Mouse (Mus musculus): ENCODE results near the gene Trpm2.
"Not testable (repeated sequence)": the region's sequence is repeated elsewhere in the genome, so short reads cannot be mapped to it uniquely, and the experiment has no call there.

Gene Trpm2

DNA sequence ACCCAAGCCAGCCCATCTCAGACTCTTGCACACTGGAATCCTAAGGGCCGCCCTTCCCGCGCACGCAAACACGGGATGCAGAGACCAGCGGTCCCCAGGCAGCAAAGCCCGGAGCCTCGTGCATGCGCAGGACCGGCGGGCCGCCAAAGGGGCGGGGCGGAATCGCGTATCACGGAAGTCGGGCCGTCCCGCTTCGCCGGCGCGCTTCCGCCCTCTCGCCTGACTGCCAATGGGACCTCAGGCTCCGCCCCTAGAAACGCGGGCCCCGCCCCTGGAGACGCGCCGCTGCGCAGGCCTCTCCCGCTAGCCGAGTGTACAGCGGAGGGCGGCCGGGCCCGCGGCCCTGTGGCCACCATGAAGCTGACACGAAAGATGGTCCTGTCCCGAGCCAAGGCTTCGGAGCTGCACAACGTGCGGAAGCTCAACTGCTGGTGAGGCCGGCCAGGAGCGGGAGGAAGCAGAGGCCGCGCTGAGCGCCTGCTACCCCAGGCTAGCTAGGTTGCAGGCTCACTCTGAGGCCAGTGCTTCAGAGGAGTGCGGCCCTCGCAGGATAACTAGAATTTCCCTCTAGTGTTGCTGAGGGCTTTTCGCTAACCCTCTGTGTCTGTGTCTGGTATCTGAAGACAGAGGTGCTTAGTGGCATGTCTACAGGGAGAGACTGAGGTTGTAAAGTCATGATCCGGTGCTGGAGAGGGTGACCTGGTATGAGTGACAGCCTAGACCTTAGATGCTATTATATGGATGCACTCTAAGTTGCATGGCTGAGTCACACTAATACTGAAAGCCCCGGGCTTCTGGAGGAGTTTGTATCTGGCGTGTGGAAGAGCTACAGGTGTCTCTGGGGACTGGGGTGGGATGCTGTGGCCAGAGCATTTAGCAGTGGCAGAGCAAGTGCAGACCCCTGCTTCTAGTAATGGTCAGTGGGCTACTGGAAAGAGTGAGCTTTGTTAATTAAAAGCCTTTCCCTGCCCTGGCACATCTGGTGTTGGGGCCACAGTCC, 8.3 kb upstream of the Trpm2 start, which contains the start of gene 1810043G02Rik:
1810043G02Rik (plus strand) TSS at position 174 of the 1,000 bp plus-strand sequence.
- DNase-seq (ENCODE audit: extremely low spot score, low read depth, low spot score), result peak; percentile 86

DNA sequence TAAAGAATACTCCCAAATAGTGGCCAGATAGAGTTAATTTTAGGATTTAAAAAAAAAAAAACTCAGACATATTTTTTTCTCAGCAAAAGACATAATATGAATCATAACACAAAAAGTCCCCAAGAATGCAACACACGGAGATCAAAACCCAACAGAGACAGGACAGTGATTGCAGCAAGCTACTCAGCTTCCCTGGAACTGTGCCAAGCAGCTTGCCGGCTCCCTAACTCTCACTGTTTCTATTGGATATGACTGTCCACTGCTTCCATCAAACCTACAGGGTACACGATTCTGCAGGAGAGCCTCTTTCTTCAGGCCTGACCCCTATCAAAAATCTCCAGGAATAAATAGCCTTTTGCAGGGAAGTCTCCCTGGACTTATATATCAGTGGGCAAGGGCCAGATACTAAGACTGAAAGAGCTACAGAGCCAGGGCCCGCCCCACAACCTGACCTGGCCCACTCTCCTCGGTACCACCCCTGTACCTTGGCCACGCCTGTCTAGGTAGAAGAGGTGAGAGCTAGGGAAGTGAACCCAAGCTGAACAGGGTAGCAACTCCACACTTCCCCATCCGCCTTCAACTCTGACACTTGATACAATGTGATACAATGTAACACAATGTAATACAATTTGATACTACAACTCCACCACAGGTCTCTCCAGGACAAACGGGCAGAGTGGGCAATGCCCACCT, 6.2 kb upstream of the Trpm2 start:
- no peak for DNase-seq (ENCODE audit: extremely low spot score, low read depth, low spot score)

DNA sequence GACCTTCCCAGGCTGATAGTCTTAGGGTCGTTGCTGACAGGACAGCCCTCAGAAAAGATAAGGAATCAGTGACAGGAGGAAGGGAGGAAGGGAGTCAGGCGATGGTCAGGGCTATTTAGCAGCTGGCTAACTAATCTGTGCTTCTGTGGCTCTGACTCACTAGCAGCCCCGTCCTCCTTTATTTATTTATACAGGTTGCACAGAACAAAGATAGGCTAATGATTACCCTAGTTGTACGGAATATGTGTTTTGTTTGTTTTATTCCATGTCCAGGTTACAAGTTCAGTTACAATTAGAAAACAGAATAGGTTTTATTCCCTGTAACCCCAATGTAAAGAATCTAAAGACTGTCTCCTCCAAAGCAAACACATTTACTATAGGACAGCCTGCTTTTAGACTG, 5.3 kb upstream of the Trpm2 start:
- no peak for DNase-seq (ENCODE audit: extremely low spot score, low read depth, low spot score)

DNA sequence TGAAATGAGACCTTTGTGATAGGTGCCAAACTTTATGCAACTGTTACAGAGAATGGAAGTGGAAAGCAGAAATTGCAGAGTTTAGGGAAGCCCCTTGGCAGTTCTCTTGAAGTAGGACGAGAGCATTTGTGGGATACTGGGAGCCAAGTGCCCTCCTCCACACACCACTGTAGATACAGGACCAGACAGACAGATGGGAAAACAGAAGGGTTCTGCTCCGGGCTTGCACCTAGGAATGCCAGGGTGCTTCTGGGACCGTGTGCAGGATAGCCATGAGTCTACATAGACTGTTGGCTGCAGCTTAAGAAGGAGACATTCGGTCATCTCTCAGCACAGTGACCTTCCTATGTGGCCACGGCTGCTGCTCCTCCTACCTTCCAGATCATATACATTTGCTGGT, 4.4 kb upstream of the Trpm2 start:
- DNase-seq (ENCODE audit: extremely low spot score, low read depth, low spot score), result no peak

DNA sequence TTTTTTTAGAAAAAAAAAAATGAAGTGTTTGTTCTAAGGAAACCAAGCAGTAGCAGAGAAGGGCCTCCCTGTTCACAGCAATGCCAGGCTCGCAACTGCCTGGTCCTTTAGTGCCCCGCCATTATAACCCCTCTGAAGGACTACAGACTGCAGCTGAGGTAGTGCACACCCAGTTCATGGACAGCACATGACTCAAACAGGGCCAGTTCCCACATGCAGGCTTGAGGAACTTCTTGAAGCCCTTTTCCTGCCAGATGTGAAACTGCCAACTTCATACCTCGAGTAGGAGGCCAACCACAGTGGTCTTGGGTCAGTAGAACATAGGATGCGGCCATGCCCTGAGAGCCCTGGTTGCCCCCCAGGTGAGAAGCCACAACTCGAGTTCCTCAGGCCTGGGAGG, 4.0 kb upstream of the Trpm2 start:
- no peak for DNase-seq (ENCODE audit: extremely low spot score, low read depth, low spot score)

DNA sequence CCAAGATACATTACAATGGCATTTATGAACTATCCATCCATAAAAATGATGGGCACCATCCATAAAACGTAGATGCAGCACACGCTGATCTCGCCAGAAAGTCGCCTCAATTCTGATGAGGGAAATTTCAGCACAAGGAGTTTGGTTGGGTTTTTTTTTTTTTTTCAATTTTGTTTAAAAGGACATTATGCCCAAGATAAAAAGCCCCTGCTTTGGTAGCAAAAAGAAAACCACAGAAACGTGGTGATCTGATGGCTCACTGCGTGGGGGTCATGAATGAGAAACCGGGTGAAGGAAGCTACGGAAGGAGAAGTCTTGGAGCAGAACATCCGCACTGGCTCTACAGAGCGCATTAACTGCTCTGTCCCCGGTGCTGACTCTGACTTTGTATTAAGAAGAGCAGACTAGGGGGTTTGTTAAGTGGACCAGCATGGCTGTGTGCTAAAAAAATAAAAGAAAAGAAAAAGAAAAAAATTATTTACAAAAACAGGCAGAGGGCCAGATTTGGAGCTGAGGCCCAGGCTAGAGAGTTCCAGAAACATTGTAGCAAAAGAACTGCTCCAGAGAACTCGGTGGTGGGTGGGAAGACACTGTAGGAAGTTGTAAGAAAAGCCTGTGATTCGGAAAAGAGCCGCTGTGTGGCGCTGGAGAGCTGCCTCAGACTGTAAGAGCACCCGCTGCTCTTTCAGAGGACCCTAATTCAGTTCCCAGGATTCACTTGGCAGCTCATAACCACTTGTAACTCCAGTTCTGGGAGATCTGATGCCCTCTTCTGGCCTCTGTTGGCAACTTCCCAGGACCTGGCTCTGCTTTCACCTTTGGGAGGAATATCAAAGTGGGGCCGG, 1.6 kb upstream of the Trpm2 start:
- DNase-seq (ENCODE audit: extremely low spot score, low read depth, low spot score), result no peak

DNA sequence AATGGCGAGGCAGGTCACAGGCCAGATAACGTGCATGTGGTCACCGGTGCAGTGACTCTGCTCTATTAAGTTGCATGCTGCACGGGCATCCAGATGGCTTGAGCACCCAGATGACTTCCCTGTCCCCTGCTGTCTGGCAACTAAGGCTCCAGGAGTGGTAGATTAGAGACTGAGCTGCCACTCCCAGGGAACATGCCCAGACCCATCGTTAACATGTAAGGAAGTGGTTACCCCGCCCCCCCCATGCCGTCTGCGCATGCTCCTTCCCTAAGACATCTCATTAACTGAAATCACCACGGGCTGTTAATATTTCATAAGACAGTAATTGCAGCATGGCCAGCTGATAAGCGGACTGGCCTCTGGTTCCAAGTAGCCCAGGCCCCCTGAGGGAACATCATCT, 828 bp upstream of the Trpm2 start:
- DNase-seq (ENCODE audit: extremely low spot score, low read depth, low spot score), result no peak

DNA sequence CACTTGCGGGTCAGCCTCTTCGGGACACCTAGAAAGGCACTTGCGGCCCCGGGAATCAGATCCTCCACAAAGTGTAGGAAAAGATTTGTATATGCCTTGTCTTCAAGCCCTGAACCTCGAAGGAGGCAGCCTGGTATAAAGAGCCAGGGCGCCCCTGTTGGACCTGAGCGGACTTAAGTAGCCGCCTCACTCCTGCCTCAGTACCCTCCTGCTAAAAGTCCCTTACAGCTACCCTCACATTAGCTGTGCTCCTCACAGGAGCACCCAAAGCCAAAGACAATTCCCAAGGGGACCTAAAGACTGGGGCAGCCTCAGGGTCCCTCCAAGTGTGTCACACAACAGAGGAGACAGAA, 414 bp downstream of the Trpm2 start:
- no peak for DNase-seq (ENCODE audit: extremely low spot score, low read depth, low spot score)

DNA sequence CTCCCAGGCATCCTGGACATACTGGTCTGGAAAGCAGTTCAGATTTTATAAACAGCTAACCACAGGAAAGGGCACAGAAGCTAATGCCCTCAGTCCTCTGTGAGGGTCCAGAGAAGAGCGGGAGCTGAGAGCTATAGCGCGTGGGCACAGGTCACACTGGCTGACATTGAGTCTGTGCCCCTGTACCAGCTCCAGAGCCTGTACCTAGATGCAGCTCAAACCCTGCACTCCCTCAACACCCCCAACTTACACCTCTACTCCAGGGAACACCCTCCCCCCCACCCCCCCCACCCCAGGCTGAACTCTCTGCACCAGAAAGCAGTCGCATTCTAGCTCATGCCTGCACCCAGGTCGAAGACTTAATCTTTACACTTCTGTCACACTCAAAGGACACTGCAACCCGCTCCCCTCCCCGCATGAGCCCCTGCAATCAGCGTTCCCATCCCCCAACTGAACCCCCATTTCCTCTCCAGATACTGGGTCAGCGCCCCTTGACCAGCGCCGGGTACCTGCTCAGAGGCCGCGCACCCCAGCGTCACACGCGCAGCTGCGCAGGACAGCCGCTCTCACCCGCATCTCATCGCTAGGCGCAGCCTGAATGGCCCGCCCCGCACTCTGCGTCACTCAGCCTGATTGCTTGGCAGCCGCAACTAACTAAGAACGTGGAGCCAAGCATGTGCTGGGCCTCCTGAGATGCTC, 940 bp downstream of the Trpm2 start:
- DNase-seq (ENCODE audit: extremely low spot score, low read depth, low spot score), result no peak

DNA sequence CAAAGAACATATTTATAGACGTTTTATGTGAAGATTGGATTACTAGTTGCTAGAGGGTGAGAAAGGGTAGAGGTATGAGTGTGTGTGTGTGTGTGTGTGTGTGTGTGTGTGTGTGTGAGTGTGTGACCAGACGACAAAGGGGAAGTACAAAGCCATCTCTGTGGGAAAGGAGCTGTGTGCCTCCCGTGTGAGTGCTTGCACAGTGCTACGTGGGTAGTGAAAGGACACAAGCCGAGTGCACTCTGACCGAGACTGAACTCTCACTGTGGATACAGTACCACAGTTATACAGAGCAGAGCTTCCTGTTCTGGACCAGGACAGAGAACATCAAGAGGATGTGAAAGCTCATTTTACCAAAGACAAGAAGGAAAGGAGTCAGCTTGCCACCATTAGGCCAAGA, 6.4 kb downstream of the Trpm2 start:
- DNase-seq (ENCODE audit: extremely low spot score, low read depth, low spot score), result no peak

DNA sequence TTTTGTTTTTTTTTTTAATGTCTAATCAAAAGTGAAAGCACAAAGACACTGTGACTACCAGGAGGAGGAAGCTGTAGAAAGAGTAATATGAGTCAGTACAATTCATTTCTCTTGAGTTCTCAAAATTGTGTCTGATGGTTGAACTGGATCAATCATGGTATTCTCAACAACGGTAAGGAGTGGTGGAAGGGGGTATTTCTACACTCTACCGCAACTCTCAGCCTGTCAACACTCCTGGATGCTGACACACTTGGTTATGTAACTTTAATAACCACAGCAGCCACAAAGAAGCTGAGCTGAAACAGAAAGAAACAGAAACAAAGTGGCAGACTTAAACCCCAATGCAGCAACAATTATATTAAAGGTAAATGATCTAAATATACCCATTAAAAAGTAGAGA, 7.6 kb downstream of the Trpm2 start:
- DNase-seq (ENCODE audit: extremely low spot score, low read depth, low spot score), result no peak

DNA sequence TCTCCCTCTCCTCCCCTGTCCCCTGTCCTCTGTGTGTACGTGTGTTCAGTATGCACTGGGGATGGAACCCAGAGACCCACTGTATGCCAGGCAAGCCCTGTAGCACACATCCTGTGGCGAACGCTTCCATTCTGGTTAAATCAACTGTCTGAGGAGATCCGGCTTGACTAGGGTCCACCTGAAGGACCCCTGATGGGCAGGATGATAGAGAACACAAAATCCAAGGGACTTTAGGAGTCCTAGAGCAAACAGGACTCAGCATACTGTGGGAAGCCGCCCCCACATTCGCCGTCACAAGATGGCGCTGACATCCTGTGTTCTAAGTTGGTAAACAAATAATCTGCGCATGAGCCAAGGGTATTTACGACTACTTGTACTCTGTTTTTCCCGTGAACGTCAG, 19.9 kb downstream of the Trpm2 start:
- not testable (repeated sequence) for DNase-seq (ENCODE audit: extremely low spot score, low read depth, low spot score)

DNA sequence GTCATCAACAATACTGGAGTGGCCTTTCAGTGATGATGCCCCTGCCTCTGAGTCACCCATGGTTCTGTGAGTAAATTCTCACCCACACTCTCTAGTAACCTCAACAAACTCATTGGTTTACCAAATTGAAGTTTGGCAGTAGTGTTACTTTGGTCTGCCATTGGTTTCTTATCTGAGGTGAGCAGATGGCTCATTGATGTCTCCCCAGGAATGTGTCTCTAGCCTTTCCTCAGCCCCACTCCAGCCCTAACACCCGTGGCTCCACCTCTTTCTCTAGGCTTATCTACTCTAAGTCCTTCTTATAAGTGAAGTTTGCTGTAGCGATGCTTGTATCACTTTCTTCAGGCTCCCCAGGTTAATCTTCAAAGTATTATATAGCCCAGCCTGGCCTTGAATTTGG, 30.7 kb downstream of the Trpm2 start:
- DNase-seq (ENCODE audit: extremely low spot score, low read depth, low spot score), result no peak

DNA sequence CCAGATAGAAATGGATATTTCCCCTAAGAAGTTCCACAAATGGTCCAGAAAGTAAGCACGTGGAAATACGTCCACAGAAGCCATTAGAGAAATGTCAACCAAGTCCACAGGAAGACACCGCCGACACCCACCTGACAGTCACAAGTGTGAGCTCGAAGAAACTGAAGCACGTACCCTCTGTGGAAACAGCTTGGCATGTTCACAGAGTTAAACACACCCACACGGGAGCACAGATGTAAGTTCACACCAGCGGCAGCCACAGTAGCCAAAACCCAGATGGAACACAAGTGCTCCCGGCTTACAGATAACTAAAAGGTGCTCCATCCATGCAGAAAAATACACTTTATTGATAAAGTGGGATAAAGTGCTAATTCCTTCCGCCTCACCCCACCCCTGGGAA, 43.0 kb downstream of the Trpm2 start:
- DNase-seq (ENCODE audit: extremely low spot score, low read depth, low spot score), result no peak

DNA sequence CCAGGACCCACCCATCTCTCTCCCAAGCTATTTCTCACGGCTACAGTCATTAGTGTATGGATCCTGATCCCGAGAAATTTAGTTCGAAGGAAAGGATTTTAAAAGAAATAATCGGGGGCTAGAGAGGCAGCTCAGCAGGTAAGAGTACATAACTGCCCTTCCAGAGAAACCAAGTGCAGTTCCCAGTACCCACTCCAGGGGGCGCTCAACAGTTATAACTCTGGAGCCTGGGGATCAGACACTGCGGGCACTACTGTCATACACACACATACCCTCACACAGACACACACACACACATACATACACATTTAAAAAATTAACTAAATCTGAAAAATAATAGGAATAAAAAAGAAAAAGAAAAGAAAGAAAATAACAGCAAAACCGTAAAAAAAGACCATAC, 44.2 kb downstream of the Trpm2 start:
- DNase-seq (ENCODE audit: extremely low spot score, low read depth, low spot score), result no peak

DNA sequence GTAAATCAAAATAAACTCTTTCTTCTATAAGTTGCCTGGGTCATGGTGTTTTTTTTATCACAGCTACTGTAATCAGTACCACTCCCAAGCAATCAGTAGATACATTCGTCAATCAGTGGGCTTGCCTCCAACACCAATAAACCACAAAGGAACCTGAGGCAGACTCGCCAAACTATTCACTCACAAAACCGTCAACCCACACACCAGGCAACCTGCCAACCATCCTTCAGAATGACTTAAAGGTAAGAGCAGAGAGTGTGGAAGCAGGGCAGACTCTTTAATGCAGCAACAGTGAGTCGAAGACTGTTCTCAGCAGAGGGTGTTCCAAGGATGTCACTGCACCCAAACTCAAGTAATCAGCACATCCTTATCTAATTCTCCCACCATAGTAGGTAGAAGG, 47.7 kb downstream of the Trpm2 start:
- DNase-seq (ENCODE audit: extremely low spot score, low read depth, low spot score), result no peak

DNA sequence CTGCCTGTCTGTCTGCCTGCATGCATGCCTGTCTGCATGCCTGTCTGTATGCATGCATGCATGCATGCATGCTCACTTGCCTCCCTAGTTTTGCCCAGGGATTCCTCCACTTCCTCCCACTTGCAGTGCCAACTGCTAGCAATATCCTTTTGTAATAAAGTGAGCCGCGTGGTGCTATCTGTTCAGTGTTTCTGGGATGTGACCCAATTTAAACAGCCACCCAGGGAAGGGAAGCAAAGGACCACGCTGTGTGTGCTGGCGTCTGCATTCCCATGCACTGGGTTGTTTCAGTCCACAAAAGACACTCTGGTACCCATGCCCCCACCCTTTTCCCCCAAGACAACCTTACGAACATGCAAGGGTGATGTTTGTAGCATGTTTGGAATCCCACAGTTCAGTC, 49.4 kb downstream of the Trpm2 start:
- no peak for DNase-seq (ENCODE audit: extremely low spot score, low read depth, low spot score)

DNA sequence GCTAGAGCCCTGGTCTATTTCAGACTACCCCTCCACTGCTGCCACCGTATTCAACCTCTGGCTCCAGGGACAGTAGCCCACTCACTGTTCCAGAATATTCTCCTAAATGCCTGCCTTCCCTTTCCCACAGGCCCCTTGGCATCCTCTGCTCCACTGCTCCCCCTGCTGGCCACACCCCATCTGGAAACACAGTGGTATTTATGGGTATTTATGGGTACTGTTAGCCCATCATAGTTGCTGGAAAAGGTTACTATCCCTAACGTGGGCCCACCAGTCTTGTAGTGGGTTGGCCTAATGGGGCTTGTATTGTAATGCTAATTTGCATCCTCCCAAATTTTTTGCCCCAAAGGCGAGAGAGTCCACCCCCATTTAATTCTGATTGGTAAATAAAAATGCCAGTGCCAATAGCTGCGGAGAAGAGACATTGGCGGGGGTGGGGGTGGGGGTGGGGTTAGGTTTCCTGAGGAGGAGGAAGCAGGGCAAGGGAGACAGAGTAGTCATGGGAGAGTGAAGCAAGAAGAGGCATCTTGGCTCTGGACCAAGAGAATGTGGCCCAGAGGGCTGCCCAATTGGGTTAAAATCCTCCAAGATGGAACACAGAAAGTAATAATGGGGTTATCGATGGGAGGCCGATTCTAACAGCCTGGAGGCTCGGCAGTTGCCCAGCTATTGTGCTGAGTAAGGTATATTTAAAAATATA, 53.6 kb downstream of the Trpm2 start:
- DNase-seq (ENCODE audit: extremely low spot score, low read depth, low spot score), result no peak

DNA sequence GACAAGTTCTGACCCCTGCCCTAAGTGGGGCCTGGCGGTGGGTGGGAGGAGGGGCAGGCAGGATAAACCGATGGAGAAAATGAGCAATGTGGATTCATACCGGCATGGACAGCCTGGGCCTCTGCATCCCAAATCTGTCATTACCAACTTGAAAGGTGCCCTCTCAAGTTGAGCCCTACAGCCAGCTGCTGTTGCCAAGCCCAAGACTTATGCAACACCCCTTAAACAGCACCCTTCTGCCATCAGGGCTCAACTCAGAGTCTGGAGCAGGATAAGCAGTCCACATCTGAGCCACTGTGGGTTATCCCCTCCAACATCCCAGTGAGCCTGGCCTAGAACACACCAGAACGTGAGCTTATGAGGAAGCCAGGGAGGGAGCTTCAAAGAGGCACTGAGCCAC, 57.1 kb downstream of the Trpm2 start:
- no peak for DNase-seq (ENCODE audit: extremely low spot score, low read depth, low spot score)

DNA sequence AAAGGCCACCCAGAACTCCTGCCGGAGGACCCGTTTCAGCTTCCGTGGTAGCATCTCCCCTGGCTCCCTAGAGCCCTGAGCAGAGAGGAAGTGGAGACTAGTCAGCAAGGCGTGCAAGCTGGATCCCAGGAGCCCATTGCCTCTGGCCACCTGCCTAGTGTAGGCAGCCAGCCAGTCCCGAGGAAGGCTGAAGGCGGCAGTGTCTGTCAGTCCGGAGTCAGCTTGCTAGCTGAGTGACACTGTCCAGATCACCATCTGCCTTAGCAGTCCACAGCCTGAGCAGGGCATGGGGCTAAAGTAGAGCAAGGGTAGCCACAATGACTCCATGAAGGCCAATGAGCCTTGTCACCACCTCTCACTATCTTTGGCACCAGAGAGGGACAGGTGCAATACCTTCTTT, 57.8 kb downstream of the Trpm2 start:
- no peak for DNase-seq (ENCODE audit: extremely low spot score, low read depth, low spot score)

All from hindlimb bud, embryonic 11.5 days (tissue).